Mouse (Mus musculus) limb, embryonic 15.5 days (tissue): Measurements from ENCODE around the gene Twist1. TPM values are rescaled to one million over a fixed set of nuclear protein-coding genes. Genes with fewer than 3 reads are reported as not detected.

ENCODE experiments used
- ATAC-seq: fragments of 200-750 bp; cut with Nextera tagmentation; 2 replicates; pipeline ENCODE4 v1.8.0; 2017; ENCODE audit warnings: low read depth, moderate TSS enrichment; ENCODE audit not compliant: insufficient number of reproducible peaks, low FRiP score, low TSS enrichment
- H3K27ac ChIP-seq: fragments of 300-500 bp; sonication (generic); 2 replicates; pipeline ENCODE4 v1.5.1; 2015; ENCODE audit warnings: moderate library complexity, mild to moderate bottlenecking, inconsistent platforms
- H3K27me3 ChIP-seq: fragments of 300-500 bp; sonication (generic); 2 replicates; pipeline ENCODE4 v1.6.1; 2015; ENCODE audit warnings: inconsistent platforms
- H3K36me3 ChIP-seq: fragments of 300-500 bp; sonication (generic); 2 replicates; pipeline ENCODE4 v1.6.1; 2015; ENCODE audit warnings: inconsistent platforms
- H3K4me1 ChIP-seq: fragments of 300-500 bp; sonication (generic); 2 replicates; pipeline ENCODE4 v1.6.1; 2015; ENCODE audit warnings: inconsistent platforms
- H3K4me2 ChIP-seq: fragments of 300-500 bp; sonication (generic); 2 replicates; pipeline ENCODE4 v1.6.1; 2015; ENCODE audit warnings: mild to moderate bottlenecking, inconsistent platforms
- H3K4me3 ChIP-seq: fragments of 300-500 bp; sonication (generic); 2 replicates; pipeline ENCODE4 v1.5.1; 2015; ENCODE audit warnings: mild to moderate bottlenecking, inconsistent platforms
- H3K9ac ChIP-seq: fragments of 300-500 bp; sonication (generic); 2 replicates; pipeline ENCODE4 v1.6.1; 2015; ENCODE audit warnings: inconsistent platforms
- H3K9me3 ChIP-seq: fragments of 300-500 bp; sonication (generic); 2 replicates; pipeline ENCODE4 v1.6.1; 2016; ENCODE audit warnings: inconsistent platforms
- WGBS: fragments of 180-500 bp; shearing (Covaris S2); methylation state at CpG from one replicate; pipeline ENCODE4 v1.1.7; 2015; 5-methylcytosine and 5-hydroxymethylcytosine counted together
- polyA plus RNA-seq: library from polyadenylated mRNA; unstranded; fragments of >200 nt; fragmentation: Nextera tagmentation; extraction: Ambion mirVana; gene quantifications from 2 replicates; pipeline ENCODE4 v1.2.1, GENCODE M21; 2015

Twist1 gene
- polyA plus RNA-seq, 1 experiment from 2014 or later = 43.7 TPM

DNA sequence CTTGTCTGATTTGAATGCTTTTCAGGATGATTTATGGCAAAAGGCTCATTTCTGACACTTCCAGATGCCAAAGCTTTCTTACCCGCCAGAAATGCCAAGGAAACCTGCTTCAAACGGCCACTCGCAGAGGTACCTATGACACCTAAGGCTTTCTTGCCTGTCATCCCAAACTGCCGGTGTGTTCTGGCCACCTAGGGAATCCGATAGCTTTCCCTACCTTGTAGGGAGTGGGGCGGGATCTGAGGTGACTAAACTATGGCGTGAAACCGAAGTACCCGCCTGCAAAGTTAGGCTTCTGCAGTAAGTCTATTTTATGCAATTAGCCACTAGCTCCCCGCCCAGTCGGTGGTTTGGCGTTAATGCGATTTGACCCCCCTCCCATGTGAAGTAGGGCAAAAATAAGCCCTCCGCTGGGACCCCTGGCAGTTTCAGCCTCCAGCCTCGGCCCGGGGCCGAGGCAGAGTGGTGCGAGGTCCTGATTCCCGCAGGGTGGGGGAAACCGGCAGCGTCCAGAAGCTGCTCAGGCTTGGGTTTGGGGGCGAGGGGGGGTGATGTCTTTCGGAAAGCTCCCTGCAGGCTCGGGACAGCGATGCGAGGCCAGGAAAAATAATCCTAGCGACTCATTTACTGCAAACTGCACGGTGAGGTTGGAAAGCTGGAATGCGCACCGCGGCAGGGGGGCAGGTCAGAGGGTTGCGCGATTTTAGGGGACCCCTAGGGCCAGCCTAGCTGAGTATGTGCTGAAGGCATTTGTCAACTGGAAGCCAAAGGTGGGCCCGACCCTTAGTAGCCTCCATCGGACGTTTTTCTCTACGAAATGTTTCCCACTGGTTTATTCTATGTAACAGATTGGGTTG is 10.8 kb downstream of the Twist1 start:
- H3K27me3 ChIP-seq = peaks cover 17% of the 10 kb centered on the region; the same call in 1 of the 2 replicates
- no peaks in the 10 kb centered on the region for H3K36me3 ChIP-seq
- H3K4me2 ChIP-seq = peak overlapping the region; percentile 58
- H3K4me3 ChIP-seq = peak overlapping the region; percentile 34
- no peaks in the 10 kb centered on the region for H3K9me3 ChIP-seq
- peaks cover 34% of the 10 kb centered on the region for H3K4me1 ChIP-seq
- H3K9ac ChIP-seq = 0 out of 2 replicates have a peak overlapping the region, but pooled peaks have one; percentile 23
- ATAC-seq = peak; percentile 32; the same call in 1 of the 2 replicates
- WGBS = 2% methylated on average over 37 of the region's 37 CpGs
- peak overlapping the region; percentile 87 for H3K27ac ChIP-seq

DNA sequence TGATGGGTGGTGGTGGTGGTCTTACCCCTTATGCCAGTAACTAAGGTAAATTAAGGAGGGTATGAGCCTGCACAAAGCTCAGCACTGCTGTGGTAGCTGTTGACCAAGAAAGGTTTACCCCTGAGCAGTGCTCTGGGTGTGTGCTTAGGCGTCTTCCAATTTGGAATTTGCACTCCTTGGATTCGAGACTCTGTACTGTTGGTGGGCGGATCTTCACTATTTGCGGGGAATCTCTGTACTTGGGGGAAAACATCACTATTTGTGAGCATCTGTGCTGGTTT is 11.4 kb downstream of the Twist1 start:
- H3K27me3 ChIP-seq = peaks cover 14% of the 10 kb centered on the region; the same call in 1 of the 2 replicates

DNA sequence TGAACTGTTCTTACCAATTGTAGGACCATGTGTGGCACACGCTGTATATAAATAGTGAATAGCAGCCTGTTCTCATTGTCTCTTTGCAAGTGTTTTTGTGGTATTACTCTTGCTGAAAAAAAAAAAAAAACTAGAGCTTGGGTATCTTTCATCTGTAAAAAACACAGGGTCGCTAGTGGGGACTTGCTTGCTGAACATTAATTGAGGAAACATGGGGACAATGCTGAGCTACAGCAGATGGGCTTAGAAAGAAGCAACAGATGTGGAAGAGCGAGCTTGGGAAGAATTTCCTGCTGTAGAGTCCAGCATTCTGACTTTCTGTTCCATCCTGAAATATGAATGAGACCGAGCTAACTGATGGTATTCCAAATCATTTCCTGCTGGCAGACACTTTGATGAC is 22.7 kb downstream of the Twist1 start:
- no peak overlapping the region for H3K27ac ChIP-seq
- peaks cover 2% of the 10 kb centered on the region; the same call in 1 of the 2 replicates for H3K4me1 ChIP-seq
- ATAC-seq = no peak
- H3K9me3 ChIP-seq = no peaks in the 10 kb centered on the region
- H3K4me3 ChIP-seq = no peak overlapping the region
- no peak overlapping the region for H3K9ac ChIP-seq
- H3K4me2 ChIP-seq = no peak overlapping the region
- WGBS = 65% methylated on average over 4 of the region's 4 CpGs
- no peaks in the 10 kb centered on the region for H3K27me3 ChIP-seq
- H3K36me3 ChIP-seq = no peaks in the 10 kb centered on the region

More for the DNA sequence above, 11.4 kb downstream of the Twist1 start:
- H3K9ac ChIP-seq = no peak overlapping the region
- peak overlapping the region; percentile 58 for H3K4me2 ChIP-seq
- H3K36me3 ChIP-seq = no peaks in the 10 kb centered on the region
- peaks cover 30% of the 10 kb centered on the region for H3K4me1 ChIP-seq
- ATAC-seq = no peak
- 24% methylated on average over 4 of the region's 4 CpGs for WGBS
- peak overlapping the region; percentile 34 for H3K4me3 ChIP-seq
- H3K27ac ChIP-seq = peak overlapping the region; percentile 87
- no peaks in the 10 kb centered on the region for H3K9me3 ChIP-seq

DNA sequence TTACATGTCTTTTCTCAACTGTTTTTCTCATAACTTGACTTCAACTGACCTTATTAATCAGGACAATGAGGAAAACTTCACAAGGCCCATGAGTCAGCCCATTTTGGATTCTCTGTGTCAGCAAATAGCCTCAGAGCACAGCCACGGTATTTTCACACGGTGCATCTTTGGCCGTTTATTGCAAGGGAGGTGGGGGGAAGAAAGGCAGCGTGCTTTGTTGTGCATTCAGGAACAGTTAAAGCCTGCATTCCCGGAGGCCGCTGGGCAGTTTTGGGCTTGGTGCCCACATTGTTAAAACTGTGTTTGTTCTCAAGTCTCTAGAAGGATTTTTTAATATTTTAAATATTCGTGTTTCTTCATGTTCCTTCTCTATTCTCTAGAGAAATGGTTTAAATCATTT is 24.0 kb downstream of the Twist1 start:
- no peak for ATAC-seq
- WGBS = 11% methylated on average over 7 of the region's 7 CpGs
- Histone ChIP-seq H3K4me1 (peaks cover 2% of the 10 kb centered on the region; the same call in 1 of the 2 replicates), H3K4me3 (no peak overlapping the region), H3K36me3 (no peaks in the 10 kb centered on the region), H3K27ac (no peak overlapping the region), H3K4me2 (no peak overlapping the region), H3K9me3 (no peaks in the 10 kb centered on the region), H3K9ac (no peak overlapping the region), H3K27me3 (no peaks in the 10 kb centered on the region)

DNA sequence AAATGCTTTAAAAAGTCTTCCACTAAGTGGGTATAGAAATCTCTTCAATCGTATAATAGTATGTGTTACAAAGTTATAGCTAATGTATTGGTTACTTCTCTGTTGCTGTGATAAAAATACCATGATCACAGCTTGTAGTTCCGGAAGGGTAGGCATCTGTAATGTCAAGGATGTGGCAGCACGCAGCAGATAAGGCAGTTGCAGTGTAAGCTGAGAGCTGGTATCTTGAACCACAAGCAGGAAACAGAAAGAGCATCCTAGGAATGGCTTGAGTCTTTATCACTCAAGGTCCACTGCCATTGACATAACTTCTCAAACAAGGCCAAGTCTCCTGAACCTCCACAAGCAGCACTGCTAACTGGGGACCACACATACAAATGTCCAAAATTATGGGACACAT is 35.7 kb downstream of the Twist1 start:
- WGBS = 91% methylated on average over 3 of the region's 3 CpGs
- Histone ChIP-seq H3K36me3 (no peaks in the 10 kb centered on the region), H3K4me1 (no peaks in the 10 kb centered on the region), H3K27me3 (no peaks in the 10 kb centered on the region), H3K27ac (no peak overlapping the region), H3K9me3 (no peaks in the 10 kb centered on the region), H3K4me2 (no peak overlapping the region), H3K4me3 (no peak overlapping the region), H3K9ac (no peak overlapping the region)
- no peak for ATAC-seq

Other genes with a start within 250 kb of the Twist1 start
- not detected in 2 replicates for gene Ferd3l, start 29.2 kb upstream of the Twist1 start, polyA plus RNA-seq